Mouse (Mus musculus) telencephalon, adult 2 months (tissue): ENCODE measurements around the gene Nox4.
A peak's percentile ranks its signal among the peaks of the same experiment; 100 is the strongest.

Experiments used
- DNase-seq: peaks from one replicate; pipeline ENCODE4 v3.0.0-alpha.2; 2011; ENCODE audit warnings: low read depth, low spot score

The Nox4 gene

DNA sequence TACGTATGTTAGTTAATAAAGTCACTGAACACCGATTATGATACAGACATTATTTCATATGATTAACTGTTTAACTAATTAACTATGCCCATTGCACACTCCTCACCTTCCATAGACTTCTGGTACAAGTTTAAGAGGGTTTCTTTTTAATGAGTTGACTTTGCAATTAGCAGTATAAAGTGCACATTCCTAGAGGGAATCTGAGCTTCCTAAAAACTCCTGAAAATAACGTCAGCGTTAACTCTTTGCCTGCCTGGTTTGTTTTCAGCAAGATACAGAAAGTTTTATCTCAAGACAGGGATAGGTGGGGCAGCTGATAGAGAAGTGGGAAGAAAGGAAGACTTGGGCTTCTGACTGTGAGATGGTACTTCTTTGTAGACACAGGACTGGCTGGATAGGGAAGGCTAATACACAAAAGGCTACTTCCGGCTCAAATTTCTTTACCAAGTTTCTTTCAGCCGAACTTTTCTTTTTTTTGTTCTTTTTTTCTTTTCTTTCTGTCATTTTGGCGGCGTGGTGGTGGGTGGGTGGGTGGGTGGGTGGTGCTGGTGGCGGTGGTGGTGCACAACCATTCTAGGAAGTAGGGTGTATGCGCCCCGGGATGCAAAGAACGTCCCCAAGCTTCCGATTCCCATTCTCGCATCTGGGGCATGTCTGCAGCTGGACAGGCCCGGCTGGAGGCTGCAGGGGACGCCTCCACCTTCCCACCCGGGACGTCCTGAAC lies at the start of gene Nox4:
TSS of gene Nox4 (plus strand) at position 241 of the 724 bp plus-strand sequence.
- DNase-seq, result no peak

DNA sequence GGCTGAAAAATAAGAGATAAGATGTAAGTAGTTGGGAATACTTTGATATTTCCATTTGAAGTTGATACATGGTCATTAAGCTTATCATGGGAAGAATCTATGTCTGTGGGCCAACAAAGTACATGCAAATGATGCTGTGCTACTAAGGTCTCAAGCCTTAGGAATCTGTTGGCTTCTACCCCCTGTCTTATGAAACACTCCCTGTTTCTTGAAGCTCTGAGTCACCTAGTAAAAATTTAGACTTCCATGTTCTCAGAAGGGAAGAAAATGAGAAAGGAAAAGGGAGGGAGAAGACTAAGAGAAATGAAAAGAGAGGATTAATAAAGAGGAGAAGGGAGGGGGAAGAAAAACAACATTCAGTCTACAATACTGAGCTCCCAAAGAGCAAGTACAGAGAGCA lies 41.1 kb upstream of the Nox4 start:
- no peak for DNase-seq

DNA sequence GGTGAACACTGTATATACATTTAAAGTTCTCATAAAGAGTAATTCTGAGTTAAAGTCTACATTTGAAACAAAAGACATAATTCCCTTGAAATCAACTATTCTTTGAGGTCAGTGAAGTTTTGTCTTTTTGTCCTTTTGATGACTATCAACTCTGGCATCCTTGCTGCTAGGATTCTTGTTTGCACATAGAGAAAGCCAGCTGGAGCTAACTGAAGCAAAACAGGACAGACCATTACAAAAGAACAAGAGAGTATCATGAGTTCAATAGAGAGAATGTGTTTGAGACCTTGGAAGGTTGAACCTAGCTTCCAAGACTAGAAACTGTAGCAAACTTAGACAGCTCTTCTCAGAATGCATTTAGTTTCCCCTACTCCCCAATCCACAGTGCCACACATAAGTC lies 24.2 kb upstream of the Nox4 start:
- no peak for DNase-seq

DNA sequence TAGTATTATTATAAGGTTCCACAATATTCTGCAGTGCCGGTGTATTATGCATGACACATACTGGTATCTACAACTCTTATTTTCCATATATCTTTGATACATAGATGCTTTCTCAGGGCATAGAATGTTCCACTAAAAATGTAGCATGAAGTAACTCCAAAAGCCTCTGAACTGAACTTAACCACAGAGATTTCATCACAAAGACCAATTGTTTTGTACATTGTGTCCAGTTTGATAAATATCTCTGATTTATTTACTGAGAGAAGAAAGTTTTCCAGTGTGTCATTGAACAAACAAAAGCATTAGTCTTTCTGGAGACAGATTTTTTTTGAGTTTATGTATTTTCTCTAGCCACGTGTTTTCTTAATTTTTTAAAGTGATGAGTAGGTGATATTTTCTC lies 23.1 kb upstream of the Nox4 start:
- DNase-seq, result no peak

DNA sequence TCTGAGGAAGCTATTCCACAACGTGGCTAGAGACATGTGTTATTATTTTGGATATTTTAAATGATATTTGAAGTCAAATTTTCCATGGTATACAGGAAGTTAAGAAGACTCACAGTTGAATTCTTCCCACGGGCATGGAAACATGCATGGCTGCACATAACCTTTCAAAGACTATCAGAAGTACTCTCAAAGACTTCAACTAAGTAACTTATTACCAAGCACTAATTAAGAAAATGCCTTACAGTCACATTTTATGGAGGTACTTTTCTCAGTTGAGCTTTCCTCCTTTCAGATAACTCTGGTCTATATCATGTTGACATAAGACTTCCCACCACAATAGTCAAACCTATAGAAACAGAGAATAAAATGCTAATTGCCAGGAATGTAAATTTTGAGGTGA lies 20.3 kb upstream of the Nox4 start:
- DNase-seq, result no peak

DNA sequence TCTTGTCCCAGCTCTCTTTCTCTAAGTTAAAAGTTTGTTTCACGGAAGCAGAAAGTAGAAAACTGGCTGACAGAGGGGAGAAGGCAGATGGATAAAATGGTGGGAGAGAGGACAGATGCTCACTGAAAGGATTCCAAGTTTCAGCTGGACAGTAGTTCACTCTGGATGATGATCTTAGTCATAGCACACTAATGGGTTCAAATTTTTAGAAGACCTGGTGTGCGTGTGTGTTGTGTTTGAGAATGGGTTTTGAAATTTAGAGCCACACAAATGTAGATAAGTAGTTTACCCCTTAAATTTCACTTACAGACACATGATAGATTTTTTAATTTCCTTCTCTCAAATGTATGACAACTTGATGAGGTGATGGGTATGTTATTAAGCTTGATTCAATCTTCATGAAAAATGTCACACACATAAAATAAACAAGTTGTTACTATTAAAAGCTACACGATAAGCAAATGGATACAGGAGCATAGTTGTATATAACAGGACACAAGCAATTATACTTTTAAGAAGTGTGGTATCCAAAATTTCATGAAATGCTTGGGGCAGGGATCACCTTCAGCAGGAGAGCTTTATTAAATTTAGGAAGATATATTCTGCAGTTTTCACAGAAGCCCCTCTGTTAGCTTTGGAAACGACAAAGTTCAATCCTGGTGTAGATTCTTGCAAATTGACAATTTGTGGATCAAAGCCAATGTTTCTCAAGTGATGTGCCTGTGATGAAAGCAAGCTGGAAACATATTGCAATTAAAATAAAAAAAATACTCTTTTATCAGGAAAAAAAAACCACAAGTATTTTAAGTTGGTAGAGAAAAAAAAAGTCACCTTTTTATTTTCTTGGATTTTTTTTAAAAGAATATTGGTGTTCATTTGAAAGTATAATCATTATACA lies 18.6 kb upstream of the Nox4 start:
- DNase-seq, result no peak

DNA sequence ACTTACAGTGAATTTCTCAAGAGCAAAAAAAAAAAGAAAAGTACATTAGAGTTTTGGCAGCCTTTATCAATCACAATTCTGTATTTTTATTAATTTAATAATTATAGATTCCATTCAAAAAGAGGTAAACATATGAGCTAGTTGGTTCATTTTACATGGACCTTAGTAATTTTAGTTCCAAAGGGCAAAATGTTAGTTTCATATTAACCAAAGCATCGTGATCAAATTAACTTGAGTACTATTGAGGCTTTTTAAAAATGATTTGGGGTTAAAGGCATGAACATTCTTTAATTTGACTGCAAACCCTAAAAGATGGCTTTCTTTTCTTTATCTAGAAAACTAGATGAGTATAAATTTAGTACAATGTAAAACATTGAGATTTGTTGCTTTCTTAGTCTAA lies 16.4 kb upstream of the Nox4 start:
- DNase-seq, result no peak

DNA sequence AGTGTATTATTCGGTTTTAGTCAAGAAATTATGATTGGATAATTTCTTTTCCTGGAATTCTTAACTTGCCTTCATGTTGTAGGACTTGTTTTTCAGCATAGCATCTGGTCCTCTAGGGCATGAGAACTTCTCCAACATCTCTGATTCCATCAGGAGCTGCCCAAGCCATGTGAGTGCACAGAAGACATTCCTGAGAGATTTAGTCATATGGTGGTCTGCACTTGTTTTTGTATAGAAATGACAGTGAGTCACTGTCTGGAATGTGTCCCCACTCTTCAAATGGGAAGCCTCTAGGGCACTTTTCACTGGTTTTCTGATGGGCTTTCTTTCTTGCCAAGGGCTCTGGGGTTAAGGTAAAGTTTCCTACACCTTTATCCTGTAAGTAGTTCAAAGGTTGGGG lies 4.8 kb upstream of the Nox4 start:
- no peak for DNase-seq

DNA sequence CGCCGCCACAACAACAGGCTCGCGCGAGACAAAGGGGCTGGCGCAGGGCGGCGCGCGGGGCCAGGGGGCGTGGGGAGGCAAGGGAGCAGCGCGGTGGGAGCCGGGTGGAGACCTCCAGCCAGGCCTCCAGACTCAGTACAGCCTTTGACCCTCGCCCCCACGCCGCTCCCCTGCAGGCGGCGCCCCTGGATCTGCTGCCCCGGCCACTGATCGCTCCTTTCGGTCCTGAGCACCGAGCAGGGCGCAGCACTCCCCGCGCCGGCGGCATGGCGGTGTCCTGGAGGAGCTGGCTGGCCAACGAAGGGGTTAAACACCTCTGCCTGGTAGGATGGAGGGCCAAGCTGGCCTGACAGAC lies 661 bp downstream of the Nox4 start:
- no peak for DNase-seq

DNA sequence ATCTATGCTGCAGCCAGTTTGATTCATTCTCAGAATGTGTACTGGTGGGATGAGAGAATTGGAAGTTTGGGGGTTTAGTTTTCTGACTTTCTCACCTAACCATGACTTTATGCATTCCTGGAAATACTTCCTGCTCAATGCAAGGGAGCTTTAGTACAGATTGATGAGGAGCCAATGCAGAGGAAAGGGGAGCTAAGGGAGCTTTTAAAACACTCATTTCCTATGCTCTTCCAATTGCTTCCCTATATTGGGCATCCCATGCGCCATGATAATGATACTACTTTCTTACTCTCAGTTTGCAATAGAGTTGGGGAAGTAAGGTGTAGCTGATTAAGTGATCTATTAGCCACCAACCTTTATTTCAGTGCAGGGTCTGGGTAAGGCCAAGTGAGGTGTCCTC lies 1.0 kb downstream of the Nox4 start:
- no peak for DNase-seq

DNA sequence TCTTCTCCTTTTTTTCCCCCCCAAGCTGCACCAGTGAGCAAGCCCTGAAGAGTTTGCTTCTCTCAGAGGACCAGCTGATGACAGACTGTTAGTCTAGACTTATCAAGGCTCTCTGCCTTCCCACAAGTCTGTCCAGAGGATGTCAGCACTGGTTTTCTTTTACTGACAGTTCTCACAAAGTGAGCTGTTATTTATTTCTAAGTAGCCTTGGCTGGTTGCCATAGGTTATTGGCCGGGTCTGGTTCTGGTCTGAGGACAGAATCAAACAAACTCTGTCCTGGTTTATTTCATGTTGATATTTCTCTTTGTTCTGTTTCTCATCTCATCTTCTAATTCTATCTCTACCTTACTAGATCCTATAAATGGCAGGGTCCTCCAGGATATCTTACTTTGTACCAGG lies 2.0 kb downstream of the Nox4 start:
- DNase-seq, result no peak

DNA sequence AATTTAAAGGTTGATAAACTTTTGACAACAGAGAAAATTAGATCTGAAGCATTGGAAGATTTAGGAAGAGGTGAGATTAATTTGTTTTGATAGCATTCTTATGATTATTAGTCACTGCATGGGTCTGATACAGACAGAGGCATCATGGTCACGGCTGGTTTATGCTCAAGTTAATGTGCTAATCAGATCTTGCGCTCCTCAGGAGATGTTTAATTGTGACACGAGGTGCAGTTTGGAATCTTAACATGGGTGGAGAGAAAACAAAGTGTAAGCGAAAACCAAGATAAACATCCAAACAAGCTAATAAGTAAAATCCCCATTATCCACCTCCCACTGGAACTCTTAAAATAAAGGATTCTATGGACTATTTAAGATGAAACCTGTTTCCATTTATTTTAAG lies 6.2 kb downstream of the Nox4 start:
- DNase-seq, result no peak

DNA sequence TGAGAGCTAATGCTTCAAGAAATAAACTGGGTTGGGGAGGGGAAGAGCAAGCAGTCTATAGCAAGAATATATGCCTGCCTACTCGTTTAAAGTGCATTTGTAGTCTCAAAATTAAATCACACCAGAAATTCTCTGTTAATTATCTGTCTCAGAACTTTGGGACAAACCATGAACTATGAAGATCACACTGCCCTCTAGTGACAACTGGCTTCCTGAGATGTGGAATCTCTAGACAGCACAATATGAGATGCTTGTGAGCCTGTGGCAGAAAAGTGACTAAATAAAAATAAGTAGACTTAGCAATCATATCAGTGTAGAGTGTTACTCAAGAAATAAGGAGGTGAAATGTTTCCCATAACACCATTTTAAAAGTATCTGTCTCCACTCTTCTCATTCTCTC lies 31.3 kb downstream of the Nox4 start:
- peak; percentile 17 for DNase-seq

DNA sequence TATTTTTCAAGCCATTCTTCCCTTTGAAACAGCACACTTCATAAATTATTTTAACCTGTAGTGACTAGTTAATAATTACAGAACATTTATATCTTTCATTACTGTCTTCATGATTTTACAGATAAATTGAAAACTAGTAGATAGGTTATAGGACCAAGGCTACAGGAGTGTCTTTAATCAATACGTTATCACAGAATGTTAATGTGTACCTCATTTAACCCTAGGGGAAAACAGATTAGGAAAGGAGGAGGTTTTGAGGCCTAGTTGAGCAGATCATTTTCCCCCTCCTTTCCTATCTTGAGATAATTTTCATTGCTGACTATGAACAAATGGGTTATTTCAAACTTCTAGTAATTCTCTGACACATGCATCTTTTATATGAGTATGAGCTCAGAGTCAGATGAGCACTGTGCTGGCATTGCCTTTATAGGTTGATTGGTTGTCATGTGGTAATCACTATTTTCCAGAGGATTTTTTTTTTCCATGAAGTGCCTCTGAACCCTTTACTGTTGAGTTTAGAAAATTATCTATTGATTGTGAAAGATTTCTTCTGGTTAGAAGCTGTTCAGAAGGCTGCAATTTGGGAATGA lies 57.9 kb downstream of the Nox4 start:
- no peak for DNase-seq

DNA sequence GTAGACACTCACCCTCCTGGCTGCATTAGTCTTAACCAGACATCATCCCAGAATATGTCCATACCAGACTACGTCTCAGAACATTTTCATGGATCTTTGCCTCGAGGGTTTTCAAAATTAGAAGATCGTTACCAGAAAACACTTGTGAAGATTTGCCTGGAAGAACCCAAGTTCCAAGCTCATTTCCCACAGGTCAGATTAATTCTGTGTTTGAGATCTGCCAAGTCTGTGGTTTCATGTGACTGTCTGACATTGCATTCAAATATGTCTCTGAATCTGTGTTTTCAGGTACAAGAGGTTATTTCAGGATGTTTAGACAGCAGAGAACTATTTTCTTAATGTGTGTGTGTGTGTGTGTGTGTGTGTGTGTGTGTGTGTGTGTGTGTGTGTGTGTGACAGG lies 75.7 kb downstream of the Nox4 start:
- DNase-seq, result no peak

DNA sequence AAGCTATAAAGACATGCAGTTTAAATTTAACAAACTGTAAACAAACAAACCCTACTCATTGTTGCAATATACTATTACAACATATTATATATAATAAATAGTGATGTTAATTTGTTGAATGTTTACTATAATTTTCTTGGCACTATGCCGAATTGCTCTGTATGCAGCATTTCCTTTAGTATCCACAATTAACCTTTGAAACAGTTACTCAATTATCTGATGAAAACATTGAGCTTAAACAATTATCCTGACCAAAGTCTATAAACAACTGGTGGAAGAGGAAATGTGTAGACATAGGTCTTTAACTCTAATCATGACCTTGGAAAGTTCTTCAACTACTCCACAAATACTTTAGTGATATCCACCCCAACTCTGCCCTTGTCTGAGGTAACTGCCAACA lies 76.2 kb downstream of the Nox4 start:
- DNase-seq, result no peak

DNA sequence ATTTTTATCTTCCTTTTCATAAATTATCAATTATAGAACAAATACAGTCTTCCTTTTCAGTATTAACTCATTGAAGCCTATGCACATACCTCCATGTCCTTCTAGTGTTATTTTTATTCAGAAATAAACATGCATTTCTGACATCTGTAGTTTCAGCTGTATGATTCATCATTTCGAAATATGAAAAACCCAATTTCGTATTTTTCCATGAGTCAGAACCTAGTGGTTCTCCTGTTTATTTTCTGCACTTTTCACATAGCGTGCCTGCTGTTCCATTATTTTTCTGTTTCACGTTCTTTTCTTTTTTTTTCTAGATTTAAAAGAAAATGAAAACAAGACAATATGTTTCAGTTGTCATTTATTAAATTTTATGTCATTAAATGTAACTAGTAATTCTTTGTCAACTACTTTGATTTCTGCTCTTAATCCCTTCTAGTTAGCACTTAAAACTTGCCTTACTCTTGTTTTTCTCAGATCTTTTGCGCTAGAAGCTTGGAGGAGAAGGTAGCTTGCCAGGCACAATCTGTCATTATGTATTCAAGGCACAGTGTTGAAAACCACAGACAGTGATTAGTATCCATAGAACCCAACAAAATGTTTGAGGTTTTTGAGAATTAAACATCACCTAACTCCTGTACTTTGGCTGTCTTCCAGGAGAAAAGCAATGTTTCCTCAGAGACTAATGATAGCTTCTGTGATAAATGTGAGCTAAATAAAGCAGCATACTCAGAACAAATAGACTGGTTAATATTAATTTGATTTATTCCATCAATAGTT lies 85.1 kb downstream of the Nox4 start:
- peak; percentile 4 for DNase-seq

DNA sequence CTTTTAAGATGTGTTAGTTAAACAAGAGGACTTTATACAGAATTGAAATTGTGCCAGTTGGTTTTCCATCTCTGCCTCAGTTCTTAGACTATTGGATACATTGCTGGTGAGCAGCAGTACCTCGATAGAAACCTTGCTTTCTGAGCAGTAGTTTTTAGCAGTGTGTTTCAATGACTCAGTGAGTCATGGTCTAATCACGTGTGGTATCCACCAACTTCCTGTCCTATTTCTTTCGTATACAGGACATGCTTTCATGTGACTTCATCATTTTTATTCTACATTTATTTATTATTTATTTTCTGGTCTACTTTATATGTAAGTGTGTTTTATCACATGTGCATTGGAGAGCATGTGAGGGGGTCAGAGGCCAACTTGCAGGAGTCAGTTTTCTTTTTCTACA lies 99.7 kb downstream of the Nox4 start:
- no peak for DNase-seq

DNA sequence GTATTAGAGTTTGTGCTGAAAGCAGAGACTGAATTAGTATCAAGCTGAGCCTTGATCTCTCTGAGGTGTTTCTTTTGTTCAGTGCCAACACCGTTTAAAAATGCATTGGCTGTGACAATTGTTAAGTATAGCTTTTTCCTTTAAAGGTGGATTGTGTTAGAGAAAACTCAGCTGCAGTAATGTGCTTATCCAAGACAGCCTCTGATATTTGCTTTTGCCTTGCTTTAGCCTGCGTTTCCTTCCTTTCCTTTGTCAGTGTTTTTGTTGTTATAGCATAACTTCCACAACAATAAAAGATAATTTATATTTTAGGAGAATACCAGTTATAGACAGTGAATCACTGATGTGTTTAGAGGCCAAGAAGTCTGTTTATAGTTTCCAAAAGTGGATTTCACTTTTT lies 106.9 kb downstream of the Nox4 start:
- peak; percentile 3 for DNase-seq

DNA sequence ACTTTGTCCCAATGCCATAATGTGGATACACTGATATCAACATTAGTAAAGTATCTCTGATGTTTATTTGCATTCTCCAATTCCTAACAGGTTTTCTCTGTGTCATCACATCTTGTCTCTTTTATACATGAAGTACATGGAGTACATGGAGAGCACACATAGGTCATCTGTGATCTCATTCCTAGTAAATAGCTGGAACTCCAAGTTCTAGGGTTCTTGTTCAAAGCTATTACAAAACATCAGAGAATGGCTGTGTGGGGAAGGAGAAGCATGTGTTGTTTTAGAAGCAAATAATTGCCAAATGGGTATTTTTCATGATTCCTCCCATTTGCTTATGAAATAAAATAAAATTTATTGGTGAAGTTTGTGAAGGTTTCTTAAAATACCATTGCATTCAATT lies 121.9 kb downstream of the Nox4 start:
- no peak for DNase-seq

DNA sequence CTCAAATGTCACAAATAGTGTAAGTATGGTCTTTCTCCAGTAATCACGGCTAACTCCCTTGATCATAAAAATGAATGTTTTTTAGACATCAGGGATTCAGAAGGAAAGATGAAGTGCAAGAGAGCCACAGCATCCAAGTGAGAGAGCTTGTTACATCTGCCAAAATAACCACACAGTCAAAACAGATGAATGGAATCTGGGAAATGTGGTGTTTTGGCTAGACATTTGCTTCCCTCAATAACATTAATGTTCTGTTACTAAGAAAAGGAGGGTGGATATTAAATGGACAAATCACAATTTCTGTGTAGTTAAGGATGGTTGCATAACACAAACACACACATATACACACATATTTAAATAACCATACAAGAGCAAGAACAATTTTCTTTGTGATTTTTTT lies 123.2 kb downstream of the Nox4 start:
- DNase-seq, result no peak

DNA sequence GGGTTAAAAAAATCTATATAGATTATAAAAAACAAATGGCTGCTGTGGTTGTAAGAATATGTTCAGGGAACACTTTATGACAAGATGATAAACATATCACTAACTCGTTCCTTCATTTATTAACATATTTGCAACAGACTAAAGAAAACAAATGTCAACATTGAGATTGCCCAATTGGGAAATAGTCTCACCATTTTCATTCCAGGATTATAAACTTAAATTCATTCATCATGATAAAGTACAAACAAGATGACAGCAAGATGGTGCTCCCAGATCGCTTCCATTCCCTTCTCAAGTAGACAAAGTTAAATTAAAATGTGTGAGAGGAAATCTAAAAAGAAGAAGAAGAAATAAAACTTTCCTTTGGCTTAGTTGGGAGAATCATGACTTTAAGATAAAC lies 124.9 kb downstream of the Nox4 start:
- no peak for DNase-seq
